Mouse (Mus musculus) right cerebral cortex, adult 2 months (tissue): ENCODE data around the gene Lect2.

Experiments used
- DNase-seq, 2 experiments: peaks; one replicate each; pipeline ENCODE4 v3.0.0; 2021 to 2022; ENCODE audit warnings: low spot score in 2 of 2

Lect2 gene

DNA sequence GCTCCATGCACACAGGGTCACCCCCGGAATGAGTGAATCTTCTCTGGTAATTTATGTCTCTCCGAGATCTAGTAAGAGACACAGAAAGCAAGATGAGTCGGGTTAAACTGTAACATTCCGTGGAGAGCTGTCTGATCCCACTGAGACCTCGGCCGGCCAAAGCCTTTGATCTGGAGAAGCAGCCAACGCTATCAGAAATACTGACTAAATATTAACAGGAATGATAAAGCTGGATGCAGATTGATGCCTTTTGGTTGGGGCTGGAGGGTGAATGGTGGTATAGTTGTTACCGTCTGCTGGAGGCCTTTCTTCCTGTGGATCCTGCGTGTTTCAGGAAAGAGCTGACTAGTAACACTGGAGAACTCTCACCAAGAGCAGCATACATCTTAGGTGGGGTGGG lies at the start of gene Lect2:
Gene Lect2 (minus strand): TSS at position 102 of the 400 bp plus-strand sequence.
- no peak for DNase-seq

DNA sequence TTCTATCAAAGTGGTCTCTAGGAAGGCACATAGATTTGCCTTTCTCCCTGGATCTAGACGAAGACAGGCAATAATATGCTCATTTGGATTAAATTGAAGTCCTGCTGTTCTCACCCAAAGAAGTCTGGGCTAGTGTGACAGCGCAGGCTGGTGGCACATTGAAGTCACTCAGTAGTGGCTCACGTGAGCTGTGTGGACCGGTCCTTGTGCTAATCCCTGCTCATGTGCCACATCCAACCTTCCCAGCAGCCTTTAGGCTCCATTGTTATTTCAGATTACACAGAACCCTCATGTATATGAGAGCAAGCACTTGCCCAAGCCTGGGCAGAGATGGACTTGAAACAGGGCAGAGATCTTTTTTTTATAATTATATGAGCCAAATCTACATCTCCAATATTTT lies 49.0 kb upstream of the Lect2 start:
- DNase-seq: no peak

DNA sequence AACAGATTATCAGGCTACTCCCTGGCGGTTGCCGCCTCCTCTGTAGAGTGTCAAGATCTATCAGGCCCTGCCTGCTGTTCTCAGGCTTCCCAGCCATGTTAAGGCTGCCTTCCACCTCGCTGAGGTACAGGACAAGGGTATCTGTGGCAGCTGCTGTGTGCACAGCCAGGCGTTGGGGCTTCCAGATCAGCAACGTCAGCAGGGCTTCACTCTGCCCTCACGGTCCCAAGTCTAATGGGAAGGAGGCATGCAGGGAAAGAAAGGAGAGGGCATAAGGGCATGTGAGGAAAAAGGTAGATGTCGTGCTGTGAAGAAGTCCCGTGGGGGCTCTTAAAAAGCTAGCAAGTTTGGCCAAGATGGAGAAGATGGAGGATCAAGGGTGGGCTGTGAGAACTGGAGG lies 46.9 kb upstream of the Lect2 start:
- DNase-seq: no peak

DNA sequence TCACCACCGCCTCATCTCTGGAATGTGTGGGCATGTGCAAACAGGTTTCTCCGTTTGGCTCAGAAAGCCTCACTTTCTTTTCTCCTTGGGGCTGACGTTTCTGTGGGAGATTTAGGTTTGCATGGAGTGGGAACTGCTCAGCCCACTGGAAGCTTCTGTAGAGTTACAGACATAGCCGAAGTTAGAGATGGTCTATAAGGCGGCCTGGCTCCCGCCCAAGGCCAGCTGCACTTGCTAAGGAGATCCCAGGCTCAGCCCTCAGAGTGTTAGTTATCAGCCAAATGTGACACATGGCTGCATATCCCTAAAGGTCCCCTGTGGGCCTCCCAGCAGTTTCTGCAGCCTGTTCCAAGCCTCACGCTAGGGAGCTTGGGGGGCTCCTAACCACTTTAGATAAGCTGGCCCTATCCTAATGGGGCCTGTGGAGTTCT lies 45.7 kb upstream of the Lect2 start:
- DNase-seq: peak; percentile 32 to 48

DNA sequence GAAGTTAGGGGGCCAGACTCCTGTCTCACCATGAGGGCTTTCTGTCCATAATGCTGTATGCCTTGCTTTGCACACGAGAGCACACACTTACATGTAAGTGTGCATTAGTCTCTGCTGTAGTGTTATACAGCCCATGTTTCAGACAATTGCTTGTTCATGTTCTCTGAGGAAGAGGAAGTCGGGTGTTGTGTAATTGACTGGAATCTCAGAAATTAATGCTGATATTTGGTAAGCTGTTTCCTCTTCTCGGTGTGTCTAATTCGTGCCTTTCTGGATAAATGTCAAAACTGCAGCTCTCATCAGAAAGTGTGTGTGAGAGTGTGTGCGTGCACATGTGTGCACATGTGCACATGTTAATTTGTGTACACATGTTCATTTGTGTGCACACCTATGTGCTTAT lies 44.9 kb upstream of the Lect2 start:
- DNase-seq: no peak

DNA sequence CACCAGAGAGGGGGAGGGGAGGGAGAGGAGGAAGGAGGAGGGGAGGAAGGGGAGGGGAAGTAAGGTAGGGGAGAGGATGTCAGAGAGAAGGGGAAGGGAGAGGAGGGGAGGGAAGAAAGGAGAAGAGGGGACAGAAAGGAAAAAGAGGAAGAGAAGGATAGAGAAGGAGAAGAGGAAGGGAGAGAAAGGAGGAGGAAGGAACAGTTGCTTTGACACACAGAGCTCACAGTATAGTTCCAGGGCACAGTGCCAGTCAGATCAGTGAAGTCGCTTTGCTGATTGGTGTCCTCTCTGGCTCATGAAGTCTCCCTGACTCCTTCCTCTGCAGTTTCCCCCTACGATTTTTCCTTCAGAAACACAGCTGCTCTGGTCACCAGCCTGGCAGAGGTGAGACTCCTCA lies 43.6 kb upstream of the Lect2 start:
- no peak for DNase-seq

DNA sequence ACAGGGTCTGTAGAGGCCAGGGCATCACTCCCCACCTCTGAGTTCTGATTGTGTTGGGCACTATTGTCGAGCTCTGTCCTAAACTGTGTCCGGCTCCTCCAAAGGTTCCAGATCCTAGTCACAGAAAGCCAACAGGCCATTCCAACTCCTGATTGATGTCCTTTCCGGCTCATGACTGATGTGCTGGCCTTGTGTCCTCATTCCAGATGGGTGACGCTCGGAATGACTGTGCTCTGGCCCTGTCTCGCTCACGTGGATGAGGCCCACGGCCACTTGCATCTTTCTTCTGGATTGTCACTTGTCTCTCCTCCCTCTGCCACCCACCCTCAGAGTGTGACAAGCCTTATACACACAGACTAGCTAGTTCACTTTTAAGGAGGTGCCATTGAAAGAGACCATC lies 42.9 kb upstream of the Lect2 start:
- no peak for DNase-seq

DNA sequence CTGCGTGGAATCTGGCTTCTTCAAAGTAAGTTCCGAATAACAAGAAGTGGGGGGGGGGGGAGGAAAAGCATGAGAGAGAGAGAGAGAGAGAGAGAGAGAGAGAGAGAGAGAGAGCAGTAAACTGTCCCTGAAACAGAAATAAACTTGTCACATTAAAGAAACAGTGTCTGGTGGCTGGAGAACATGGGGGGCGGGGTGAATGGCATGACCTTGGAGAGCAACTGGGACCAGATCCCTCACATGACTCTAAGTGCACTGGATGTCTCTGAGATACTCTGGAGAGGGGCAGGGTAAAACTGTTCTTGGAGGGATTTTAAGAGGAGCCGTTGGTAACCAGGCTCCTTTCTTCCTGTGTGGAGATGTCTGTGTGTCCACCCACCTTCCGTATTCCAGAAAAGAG lies 41.9 kb upstream of the Lect2 start:
- no peak for DNase-seq

DNA sequence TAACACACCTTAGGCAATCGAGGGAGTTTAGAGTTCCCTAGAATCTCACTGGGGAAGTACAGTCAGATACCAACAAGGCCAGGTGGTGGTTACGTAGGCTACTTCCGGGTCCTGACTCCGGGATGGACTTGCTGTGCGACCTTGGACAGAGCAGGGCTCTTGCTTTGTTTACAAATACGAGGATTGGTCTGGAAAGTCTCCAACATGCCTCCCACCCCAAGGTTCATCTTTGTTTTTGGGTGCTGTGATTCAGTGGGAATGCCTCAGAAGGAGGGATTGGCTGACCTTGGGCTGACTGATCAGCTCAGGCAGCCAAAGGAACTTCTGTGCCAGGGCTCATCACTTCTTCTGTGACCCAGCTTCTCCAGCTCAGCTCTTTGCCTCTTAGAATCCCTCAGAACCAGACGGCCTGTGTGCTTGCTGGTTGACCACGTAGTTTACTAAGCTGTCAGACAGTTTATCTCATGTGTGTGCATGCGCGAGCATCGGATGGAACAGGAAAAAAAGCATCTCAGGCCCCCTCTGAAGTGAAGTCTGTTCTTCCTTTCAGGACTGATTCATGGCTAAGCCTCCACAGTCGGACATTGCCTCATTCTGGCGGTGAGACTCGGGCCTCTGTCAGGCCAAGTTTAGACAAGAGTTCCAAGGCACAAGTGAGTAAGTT lies 40.3 kb upstream of the Lect2 start:
- no peak for DNase-seq

DNA sequence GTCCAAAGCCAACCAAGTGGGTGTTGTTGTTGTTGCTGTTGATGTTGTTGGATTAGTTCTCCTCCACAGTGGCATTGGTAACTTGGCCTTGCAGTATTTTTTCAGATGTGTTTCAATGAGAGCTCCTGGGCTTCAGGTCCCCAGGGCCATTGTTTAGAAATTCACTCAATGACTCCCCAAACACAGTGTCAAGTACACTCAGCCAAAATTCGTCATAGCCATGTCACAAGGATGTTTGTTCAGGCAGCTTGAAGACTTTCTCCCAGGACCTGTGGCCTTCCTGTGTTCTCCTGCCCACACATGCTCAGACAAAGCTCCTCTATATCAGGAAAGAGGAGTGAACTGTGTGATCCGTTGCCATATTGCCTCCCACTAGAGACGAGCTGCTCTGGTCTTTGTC lies 37.7 kb upstream of the Lect2 start:
- DNase-seq: no peak

DNA sequence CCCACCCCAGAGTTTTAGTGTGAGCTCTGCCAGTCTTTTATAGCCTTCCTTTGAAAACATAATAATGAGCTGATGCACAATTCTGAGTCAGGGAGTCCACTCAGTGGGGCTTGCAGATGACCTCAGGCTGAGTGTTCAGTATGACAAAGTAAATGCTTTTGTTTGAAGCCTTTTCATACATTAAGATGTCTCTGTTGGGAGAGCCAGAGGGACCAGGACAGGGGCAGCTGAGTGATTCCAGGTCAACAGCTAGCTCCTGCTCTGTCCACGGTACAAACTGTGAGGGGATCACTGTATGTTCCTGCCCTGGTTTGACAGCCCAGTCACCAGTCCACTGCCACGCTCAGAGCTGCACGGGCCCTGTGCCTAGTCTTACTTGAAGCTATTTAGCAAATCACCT lies 34.4 kb upstream of the Lect2 start:
- no peak for DNase-seq

DNA sequence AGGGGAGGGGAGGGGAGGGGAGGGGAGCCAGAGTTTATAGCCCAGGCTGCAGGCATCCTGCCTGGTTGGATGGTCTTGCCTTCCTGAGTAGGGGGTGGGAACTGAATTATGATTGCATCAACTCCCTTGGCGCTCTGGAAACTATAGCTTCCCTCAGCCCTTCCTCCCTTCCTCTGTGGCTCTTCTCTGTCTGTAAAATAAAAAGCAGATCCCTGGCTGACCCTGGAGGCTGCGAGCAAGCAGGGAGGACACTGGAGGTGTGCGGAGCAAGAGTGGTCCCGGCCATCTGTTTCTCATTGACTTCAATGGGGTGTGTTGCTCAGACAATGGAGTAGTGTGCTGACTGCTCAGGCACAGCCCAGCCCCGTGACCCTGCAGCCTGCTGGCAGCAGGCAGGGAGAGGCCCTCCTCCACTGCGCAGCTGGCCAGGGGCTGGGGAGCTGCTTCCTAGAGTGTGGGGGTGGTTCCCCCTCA lies 33.7 kb upstream of the Lect2 start:
- no peak for DNase-seq

DNA sequence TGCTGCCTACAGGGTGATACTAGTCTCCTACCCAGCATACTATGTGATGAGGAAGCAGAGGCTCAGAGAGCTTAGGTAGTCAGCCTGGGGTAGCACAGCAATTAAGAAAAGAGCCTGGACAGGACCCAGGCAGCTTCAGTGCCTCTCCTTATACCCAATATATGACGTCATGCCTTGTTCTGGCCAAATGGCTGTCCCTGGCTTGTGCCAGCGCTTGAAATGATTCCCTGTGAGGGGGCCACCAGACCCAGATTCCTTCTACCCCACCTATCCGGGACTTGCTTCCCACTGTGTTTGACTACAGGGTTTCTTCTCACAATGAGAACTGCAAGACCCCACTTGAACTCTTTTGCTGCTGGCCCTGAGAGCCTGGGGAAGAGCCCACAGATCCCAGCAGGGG lies 33.2 kb upstream of the Lect2 start:
- DNase-seq: no peak

DNA sequence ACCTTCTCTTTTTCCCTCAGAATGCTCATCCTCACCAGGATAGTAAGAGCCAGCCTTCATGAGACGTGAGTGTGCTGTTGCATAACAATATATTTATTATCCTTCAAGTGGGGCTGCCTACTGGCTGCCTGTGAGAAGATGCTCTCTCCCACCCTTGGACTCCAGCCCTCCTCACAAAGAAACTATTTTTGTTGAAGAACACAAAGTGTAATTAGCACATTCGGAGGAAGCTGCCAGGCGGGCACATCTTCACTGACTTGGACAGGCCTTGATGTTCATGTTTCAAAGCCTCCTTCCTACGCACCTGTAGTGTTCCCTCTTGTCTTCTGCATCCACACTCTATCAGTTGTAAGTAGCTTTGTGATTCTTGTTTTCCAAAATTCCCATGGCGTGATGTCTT lies 32.1 kb upstream of the Lect2 start:
- peak in 1 of 2 experiments; percentile 27 for DNase-seq

DNA sequence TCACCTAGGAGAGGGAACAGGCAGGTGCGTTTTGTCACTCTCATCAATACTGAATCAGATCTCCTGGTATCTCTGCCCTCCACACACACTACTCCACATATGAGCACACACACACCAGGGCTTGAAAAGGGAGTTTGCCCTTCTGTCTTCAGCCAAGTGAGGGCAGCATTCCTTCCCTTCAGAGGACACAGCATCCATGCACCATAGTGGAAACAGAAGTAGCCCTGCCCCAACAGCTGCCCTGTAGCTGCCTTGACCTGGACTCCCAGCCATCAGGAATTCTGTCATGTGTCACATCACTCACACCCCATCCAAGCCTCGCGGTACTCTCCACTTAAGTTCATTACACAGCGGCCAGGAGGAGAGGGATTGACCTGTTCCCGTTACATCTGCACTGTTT lies 29.8 kb upstream of the Lect2 start:
- no peak for DNase-seq

DNA sequence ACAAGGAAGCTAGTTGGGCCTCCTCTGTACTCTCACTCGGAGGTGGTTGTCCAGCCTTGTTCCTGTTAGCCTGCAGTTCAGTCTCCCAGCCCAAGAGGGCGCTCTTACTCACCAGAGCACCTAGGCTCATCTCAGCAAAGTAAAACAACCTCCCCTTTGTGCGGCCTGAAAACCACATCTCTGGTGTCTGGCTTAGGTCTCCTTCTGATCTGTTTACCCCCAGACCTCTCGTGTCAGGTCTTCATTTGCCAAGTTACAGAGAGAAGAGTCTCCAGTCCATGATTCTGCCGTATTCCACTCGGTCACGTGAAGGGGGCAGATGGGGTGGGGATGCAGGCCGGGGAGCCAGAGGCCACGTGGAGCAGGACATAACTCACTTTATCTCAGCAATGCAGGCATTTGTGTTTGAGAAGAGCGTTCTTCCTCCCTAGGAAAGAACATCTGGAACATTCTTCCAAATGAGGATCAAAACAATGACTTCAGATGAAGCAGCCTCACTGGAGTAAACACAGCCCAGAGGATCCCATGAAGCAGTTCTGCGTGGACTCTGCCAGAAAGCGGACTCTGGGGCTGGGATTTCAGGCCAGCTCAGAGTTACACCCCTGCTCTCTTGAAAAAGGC lies 27.5 kb upstream of the Lect2 start:
- peak; percentile 68 to 70 for DNase-seq

DNA sequence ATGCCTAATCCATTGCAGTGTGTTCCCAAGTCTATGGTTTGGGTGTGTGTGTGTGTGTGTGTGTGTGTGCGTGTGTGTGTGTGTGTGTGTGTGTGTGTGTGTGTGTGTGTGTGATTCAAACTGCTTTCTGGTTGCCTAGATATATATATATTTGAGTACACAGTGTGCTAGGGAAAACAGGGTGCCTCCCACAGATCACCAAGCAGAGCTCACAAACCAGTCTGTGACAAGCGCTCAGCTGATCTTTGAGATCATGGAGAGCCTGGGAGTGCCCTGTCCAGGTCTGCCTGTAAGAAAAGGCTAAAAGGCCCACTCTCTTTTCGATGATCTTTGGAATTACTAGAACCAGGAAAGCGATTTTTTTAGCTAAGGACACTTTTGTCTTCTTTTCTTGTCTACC lies 26.8 kb upstream of the Lect2 start:
- DNase-seq: no peak

DNA sequence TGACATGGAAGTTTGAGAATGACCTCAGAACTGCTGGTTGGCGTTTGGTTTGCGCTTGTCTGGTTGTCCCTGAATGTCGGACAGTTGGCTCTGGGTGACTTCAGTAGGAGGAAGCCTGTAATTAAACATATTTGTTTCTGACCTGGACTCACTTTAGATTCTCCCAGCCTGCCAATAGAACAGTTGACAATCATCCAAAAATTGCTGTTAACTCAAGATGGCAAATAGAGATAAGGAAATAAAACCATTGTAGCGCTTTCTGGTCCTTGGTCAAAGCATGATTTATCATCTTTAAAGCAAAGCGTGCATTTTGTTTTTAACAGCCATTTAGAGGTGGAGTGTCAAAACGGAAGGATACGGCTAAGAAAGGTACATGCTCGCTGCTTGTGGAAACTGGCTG lies 23.3 kb upstream of the Lect2 start:
- DNase-seq: no peak

DNA sequence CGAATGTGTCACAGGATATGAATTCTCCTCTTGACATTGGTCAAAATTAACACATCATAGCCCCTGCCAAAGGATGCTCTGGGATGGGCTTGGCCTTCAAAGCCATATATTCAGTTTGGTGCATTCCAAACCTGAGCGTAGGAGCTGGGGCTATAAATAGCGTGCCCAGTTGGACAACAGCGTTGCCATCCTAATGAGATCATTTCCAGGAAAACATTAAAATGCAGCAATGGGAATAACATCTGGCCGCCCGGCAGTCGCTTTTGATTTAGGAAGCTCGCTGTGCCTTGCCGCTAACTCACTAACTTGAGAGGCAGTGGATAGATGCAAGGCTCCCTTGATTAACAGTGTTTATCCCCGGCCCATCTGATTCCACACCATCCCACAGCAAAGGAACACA lies 18.0 kb upstream of the Lect2 start:
- no peak for DNase-seq

DNA sequence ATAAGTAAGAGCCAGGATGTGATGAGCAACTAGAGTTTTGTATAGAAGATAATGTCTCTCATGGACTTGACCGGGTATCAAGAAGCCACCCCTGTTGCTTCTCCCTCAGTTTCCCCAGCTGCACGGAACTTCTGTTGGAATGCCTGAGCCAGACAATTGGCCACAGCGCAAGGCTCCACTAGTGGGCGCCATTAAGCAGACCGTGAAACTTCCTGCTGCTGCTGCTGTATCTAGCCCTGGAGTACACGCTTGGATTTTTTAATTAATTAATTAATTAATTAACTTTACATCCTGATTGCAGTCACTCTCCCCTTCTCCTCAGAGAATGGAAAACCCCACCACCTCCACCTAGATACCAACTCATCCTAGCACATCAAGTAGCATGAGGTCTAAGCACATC lies 14.8 kb upstream of the Lect2 start:
- DNase-seq: no peak

DNA sequence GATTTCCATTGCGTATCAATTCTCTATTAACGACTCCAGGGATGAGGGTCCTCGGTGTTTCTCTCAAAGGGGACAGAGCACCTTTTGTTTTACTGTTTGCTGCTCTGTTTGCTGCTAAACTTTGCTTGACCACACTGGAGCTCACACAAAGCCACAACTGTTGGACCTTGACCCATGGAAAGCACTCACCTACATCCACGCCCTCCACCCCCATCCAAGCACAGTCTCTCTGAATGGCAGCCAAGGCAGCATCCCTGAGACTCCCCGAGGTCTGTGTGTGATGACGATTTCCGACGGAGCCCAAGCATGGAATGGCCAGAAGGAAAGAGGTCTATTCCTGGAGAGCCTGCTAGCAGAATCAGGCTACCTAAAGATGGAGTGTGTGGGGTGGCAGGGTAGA lies 12.8 kb upstream of the Lect2 start:
- DNase-seq: no peak

DNA sequence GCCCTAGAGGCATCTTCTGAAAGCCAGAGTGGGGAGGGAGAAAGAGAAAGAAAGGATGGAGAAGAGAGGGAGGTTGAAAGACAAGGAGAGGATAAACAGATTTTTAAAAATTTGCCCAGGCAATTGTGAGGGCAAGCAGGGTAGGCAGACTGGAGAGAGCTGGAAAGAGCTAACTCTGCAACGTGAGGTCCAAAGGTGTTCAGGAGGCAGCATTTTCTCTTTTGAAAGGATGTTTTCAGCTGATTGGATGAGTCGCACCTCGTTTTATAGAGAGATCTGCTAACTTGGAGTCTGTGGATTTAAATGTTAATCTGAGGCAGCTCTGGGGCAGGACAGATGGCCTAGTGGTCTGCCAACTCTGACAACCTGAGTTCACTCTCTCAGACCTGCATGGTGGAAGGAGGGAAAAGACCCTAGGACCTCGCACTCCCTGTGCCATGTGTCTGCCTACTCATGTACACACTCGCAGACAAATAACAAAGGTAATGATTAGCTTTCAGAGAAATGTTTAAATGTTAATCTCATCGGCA lies 11.6 kb upstream of the Lect2 start:
- DNase-seq: no peak

DNA sequence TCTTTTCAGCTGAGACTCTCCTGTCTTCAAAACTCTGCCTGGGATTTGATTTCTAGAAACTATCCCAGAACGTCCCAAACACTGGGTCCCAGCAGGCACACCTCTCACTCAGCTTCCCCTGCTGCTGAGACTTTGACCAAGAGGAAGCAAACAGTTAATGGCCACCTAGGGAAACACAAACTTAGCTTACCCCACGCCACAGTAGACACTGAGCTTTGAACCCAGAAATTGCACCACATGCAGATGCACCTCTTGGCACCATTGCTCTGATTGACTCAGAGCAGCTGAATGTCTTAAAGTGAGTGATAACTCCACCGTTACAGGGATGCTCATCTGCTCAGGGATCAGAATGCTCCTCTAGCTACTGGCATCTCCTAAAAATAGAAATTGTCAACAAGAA lies 10.5 kb upstream of the Lect2 start:
- no peak for DNase-seq

DNA sequence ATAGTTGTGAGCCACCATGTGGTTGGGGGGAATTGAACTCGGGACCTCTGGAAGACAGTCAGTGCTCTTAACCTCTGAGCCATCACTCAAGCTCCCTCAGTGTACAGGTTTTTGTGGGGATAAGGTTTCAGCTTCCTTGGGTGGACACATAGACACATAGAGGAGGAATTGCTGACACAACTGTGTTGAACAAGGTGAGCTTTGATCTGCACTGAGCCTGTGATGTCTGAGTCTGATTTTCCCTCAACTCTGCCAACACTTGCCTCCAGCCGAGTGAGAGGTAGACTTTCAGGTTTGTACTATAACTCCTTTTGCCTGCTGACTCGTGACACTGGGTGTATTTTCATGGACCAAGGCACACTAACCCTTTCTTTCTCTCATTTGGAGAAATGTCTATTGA lies 8.4 kb upstream of the Lect2 start:
- DNase-seq: no peak
